Mouse (Mus musculus) liver, embryonic 11.5 days (tissue): ENCODE data around the gene Zhx3. TPM values are rescaled to one million over a fixed set of nuclear protein-coding genes. Genes with fewer than 3 reads are reported as not detected.

Source experiments
- ATAC-seq: fragments of 200-750 bp; cut with Nextera tagmentation; replicated peaks from 2 replicates; pipeline ENCODE4 v1.8.0; 2017; ENCODE audit warnings: moderate number of reproducible peaks, mild to moderate bottlenecking, moderate TSS enrichment, moderate library complexity; ENCODE audit not compliant: low FRiP score
- DNase-seq: peaks from one replicate; pipeline ENCODE4 v3.0.0-alpha.2; 2017; ENCODE audit warnings: low spot score
- H3K27ac ChIP-seq: fragments of 300-500 bp; sonication (generic); 2 replicates; pipeline ENCODE4 v1.5.1; 2014; ENCODE audit warnings: mild to moderate bottlenecking, low read depth, low read length, control low read depth
- H3K27me3 ChIP-seq: fragments of 300-500 bp; sonication (generic); replicated peaks from 2 replicates; pipeline ENCODE4 v1.6.1; 2014; ENCODE audit warnings: low read length, mixed read lengths; ENCODE audit not compliant: control insufficient read depth, insufficient read depth
- H3K36me3 ChIP-seq: fragments of 300-500 bp; sonication (generic); 2 replicates; pipeline ENCODE4 v1.6.1; 2014; ENCODE audit warnings: mild to moderate bottlenecking, low read length, moderate library complexity, mixed read lengths; ENCODE audit not compliant: control insufficient read depth, insufficient read depth
- H3K4me1 ChIP-seq: fragments of 300-500 bp; sonication (generic); replicated peaks from 2 replicates; pipeline ENCODE4 v1.6.1; 2014; ENCODE audit warnings: low read length, mixed read lengths; ENCODE audit not compliant: control insufficient read depth, insufficient read depth
- H3K4me2 ChIP-seq: fragments of 300-500 bp; sonication (generic); 2 replicates; pipeline ENCODE4 v1.6.1; 2014; ENCODE audit warnings: mild to moderate bottlenecking, control low read depth, moderate library complexity
- H3K4me3 ChIP-seq: fragments of 300-500 bp; sonication (generic); 2 replicates; pipeline ENCODE4 v1.5.1; 2014; ENCODE audit warnings: low read depth, low read length, control low read depth
- H3K9ac ChIP-seq: fragments of 300-500 bp; sonication (generic); 2 replicates; pipeline ENCODE4 v1.6.1; 2014; ENCODE audit warnings: low read depth, low read length, control low read depth
- H3K9me3 ChIP-seq: fragments of 300-500 bp; sonication (generic); 2 replicates; pipeline ENCODE4 v1.6.1; 2016; ENCODE audit warnings: low read length, inconsistent platforms, mixed read lengths; ENCODE audit not compliant: control insufficient read depth
- whole genome bisulfite sequencing: fragments of 180-500 bp; shearing (Covaris S2); extraction: QIAGEN DNeasy Blood & Tissue Kit; methylation state at CpG from one replicate; pipeline ENCODE4 v1.1.7; 2014; 5-methylcytosine and 5-hydroxymethylcytosine counted together
- polyA plus RNA-seq: library from polyadenylated mRNA; unstranded; fragments of >200 nt; fragmentation: Nextera tagmentation; extraction: Ambion mirVana; gene quantifications from 2 replicates; pipeline ENCODE4 v1.2.1, GENCODE M21; 2014

The Zhx3 gene
- polyA plus RNA-seq, 1 experiment from 2014 or later = 5.5 TPM

DNA sequence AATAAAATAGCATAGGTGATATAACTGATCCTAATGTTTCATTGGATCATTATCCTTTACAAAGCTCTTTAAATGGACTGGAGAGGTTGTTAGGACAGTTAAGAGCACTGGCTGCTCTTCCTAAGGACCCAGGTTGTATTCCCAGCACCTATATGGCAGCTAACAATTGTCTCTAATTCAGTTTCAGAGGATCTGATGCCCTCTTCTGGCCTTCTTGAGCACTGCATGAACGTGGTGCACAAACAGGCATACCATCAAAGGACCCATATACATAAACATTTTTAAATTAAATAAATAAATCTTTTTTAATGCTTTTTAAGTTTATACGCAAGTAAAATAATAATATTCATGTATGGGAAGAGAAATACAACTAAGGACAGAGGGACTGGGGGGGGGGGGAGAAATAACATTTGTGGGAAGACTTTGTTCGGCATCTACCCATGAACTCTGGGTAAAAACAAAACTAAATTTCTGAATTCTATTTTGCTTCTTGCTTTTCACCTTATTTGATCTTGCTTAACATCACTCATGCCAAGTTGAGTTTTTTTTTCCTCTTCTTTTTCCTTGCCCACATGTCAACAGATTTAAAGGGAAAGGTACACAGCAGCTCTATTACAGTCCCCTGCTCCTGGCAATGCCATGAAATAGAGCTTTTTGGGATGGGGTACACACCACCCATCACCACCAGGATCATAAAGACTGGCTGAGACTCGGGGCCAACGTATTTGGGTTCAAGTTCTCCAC lies 16.3 kb downstream of the Zhx3 start:
- Histone ChIP-seq H3K27ac (no peak overlapping the region), H3K27me3 (no peaks in the 10 kb centered on the region), H3K36me3 (no peaks in the 10 kb centered on the region), H3K4me2 (no peak overlapping the region), H3K9me3 (no peaks in the 10 kb centered on the region), H3K9ac (no peak overlapping the region), H3K4me3 (no peak overlapping the region), H3K4me1 (no peaks in the 10 kb centered on the region)
- ATAC-seq (no peak), DNase-seq (no peak)
- WGBS = 71% methylated on average over 5 of the region's 5 CpGs

DNA sequence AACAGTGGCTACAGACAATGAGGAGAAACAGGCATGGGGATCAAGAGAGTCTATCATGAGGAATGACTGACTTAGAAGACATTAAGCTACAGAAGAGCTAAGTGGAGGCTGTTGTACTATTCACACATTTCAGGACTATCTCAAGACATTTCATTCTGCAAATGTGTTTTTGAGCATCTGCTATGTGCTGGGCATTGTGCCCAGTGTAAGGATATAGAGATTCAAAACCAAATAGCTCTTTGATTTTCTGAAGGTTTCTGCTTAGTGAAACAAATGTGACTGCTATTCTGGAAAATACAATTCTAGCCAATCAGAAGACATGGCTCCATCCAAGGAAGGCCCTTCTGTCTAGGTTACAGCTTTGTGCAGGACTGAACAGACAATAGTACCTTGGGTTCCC lies 18.1 kb downstream of the Zhx3 start:
- Histone ChIP-seq H3K4me3 (no peak overlapping the region), H3K27ac (no peak overlapping the region), H3K9ac (no peak overlapping the region), H3K27me3 (no peaks in the 10 kb centered on the region), H3K4me2 (no peak overlapping the region), H3K36me3 (no peaks in the 10 kb centered on the region), H3K4me1 (no peaks in the 10 kb centered on the region), H3K9me3 (no peaks in the 10 kb centered on the region)
- ATAC-seq (no peak), DNase-seq (no peak)

DNA sequence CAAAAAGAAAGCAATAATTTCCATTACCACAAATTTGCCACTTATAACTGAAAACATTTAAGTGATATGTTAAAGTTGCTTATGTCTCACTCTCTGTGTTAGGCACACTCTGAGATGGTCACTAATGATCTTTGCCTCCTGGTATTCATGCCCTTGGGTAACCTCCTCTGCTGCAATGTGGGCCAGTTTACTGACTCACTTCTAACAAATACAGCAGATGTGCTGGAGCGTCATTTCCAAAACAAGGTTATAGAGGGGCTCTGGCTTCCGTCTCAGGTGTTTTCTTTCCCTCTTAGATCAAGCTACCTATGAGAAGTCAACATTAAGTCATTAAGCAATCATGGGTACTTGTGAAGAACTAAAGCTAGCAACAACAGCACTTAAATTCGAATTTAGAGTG lies 22.4 kb downstream of the Zhx3 start:
- Histone ChIP-seq H3K9ac (no peak overlapping the region), H3K9me3 (no peaks in the 10 kb centered on the region), H3K4me1 (no peaks in the 10 kb centered on the region), H3K36me3 (no peaks in the 10 kb centered on the region), H3K4me3 (no peak overlapping the region), H3K27ac (no peak overlapping the region), H3K4me2 (no peak overlapping the region), H3K27me3 (no peaks in the 10 kb centered on the region)
- WGBS = 68% methylated on average over 3 of the region's 3 CpGs
- ATAC-seq (no peak), DNase-seq (no peak)

DNA sequence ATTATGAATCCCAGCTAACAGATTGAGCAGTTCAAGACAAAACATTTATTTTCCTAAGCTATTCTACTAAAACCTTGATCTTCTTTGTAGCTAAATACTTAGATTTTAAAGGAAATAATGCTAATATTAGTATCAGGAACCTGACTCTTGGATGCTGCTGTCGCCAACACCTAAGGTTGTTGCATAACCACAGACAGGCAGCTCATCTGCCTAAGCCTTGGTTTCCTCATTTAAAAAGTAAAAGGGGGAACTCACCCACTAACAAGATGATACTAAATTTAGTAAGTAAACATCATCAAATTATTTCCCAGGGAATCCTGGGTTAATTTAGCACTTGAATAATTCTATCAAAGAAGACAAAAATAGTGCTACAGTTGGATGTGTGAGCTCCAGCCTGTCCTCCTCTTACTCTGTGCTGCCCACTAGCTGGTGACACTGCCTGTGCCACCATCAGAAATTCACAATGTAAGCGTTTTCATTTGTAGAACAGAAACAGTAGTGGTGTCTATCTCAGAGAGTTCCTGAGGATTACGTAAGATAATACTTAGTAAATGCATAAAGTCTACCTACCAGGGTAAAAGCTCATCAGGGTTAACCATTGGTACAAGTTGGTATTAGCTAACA lies 23.1 kb downstream of the Zhx3 start:
- ATAC-seq = no peak

DNA sequence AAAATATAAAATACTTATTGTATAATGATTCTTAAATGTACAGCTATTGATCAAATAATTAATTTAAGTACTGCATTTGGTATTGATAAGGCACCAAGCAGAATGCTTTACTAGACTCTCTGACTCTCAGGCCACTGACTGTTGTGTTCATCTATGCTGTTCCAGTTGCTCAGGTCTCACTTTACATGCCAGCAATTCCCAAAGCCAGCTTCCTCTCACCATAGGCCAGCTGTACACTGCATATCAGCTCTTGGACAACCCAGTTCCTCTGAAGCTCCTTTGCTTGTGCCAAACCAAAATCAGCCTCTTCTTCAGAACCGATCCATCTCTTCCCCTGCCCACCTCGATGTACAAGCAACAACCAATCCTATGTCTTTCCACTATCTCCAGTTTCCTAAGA lies 24.6 kb downstream of the Zhx3 start:
- H3K36me3 ChIP-seq = no peaks in the 10 kb centered on the region
- no peaks in the 10 kb centered on the region for H3K27me3 ChIP-seq
- no peak overlapping the region for H3K4me2 ChIP-seq
- H3K4me1 ChIP-seq = no peaks in the 10 kb centered on the region
- WGBS = 81% methylated on average over 2 of the region's 2 CpGs
- no peak for DNase-seq
- no peaks in the 10 kb centered on the region for H3K9me3 ChIP-seq
- no peak overlapping the region for H3K27ac ChIP-seq
- ATAC-seq = no peak
- no peak overlapping the region for H3K4me3 ChIP-seq
- H3K9ac ChIP-seq = no peak overlapping the region

More for the DNA sequence above, 23.1 kb downstream of the Zhx3 start:
- Histone ChIP-seq H3K4me1 (no peaks in the 10 kb centered on the region), H3K27ac (no peak overlapping the region), H3K4me2 (no peak overlapping the region), H3K4me3 (no peak overlapping the region), H3K36me3 (no peaks in the 10 kb centered on the region), H3K9ac (no peak overlapping the region), H3K9me3 (no peaks in the 10 kb centered on the region), H3K27me3 (no peaks in the 10 kb centered on the region)
- WGBS = 64% methylated on average over 3 of the region's 3 CpGs
- DNase-seq = no peak

DNA sequence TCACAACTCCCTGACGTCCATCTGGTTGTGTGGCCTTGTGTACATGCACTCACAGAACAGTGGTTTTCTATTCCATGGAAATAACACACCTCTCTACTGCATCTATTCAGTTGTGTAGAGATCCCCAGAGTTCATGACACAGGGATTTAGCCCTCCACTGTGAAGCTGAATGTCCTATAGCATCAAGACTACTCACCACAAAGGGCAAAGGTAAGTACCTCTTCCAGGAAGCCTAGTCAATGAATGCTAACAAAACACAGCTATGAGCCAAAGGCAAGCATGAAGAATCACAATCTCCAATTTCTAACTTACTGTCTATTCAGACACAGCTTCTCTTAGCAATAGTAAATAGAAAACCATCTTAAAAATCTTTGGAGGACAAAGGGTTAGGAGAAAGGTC lies 25.1 kb downstream of the Zhx3 start:
- no peaks in the 10 kb centered on the region for H3K36me3 ChIP-seq
- no peak overlapping the region for H3K9ac ChIP-seq
- no peak overlapping the region for H3K27ac ChIP-seq
- H3K4me2 ChIP-seq = no peak overlapping the region
- H3K4me1 ChIP-seq = no peaks in the 10 kb centered on the region
- no peak overlapping the region for H3K4me3 ChIP-seq
- no peaks in the 10 kb centered on the region for H3K27me3 ChIP-seq
- H3K9me3 ChIP-seq = no peaks in the 10 kb centered on the region
- ATAC-seq (no peak), DNase-seq (no peak)
- WGBS = 64% methylated on average over 1 of the region's 1 CpGs

DNA sequence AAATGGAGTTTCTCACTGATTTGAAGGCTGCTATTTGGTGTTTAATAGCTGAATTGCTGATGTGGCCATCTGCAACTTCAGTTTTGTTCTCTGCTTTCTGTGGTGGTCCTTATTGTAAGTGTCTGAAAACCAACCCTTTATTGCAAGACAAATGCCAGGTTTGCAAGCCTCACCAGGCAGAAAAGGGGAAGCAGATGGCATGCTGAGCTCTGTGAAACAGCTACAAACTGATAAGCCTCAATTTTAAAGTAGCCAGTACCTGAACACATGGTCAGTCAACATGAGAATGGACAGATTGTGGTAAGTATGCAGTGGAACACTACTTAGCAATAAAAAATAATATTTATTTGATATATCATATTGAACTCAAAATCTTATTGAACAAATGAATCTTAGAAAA lies 32.0 kb downstream of the Zhx3 start:
- DNase-seq (no peak), ATAC-seq (no peak)
- no peak overlapping the region for H3K9ac ChIP-seq
- H3K36me3 ChIP-seq = no peaks in the 10 kb centered on the region
- H3K27me3 ChIP-seq = no peaks in the 10 kb centered on the region
- H3K27ac ChIP-seq = no peak overlapping the region
- H3K4me1 ChIP-seq = no peaks in the 10 kb centered on the region
- H3K4me2 ChIP-seq = no peak overlapping the region
- H3K9me3 ChIP-seq = no peaks in the 10 kb centered on the region
- no peak overlapping the region for H3K4me3 ChIP-seq

DNA sequence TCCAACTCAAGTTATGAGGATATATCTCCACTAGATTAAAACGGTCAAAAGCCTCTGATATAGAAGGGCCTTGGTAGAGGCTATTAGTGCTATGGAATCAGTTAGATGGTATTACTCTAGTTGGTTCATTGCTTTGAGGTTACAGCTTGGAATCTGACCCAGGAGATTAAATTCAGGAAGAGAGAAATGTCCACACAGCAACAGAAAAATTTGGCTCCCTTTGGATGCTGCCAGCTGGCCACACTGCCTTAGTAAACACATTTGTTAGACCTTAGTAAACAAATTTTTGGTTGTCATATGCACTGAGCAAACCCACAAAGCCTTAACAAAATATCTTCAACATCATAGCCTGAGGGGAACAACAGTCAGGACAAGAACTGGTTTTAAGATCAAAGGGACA lies 62.0 kb downstream of the Zhx3 start:
- DNase-seq (no peak), ATAC-seq (no peak)
- Histone ChIP-seq H3K4me2 (no peak overlapping the region), H3K9ac (no peak overlapping the region), H3K4me3 (no peak overlapping the region), H3K27me3 (no peaks in the 10 kb centered on the region), H3K27ac (no peak overlapping the region), H3K36me3 (no peaks in the 10 kb centered on the region), H3K9me3 (no peaks in the 10 kb centered on the region), H3K4me1 (no peaks in the 10 kb centered on the region)
- WGBS = 78% methylated on average over 1 of the region's 1 CpGs

DNA sequence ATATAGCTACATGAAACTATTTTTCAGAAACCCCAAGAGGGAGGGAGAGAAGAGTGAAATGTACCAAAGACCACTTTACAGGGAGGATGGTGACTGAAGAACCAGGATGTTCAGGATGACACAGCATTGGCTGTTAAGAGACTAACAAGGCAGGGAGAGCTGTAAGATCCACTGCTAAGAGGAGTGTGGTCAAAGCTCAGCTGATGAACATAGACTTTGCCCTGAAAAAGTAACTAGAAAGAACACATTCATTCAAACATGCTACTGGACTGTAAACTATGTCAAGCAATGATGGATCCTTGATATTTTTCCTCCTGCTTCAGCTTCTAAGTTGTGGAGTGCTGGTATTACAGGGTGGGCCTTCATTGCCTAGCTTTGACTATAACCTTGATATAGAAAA lies 62.4 kb downstream of the Zhx3 start:
- ATAC-seq = no peak
- no peak overlapping the region for H3K27ac ChIP-seq

More for the DNA sequence above, 62.4 kb downstream of the Zhx3 start:
- Histone ChIP-seq H3K9me3 (no peaks in the 10 kb centered on the region), H3K27me3 (no peaks in the 10 kb centered on the region), H3K4me2 (no peak overlapping the region), H3K36me3 (no peaks in the 10 kb centered on the region), H3K4me3 (no peak overlapping the region), H3K9ac (no peak overlapping the region), H3K4me1 (no peaks in the 10 kb centered on the region)
- no peak for DNase-seq
